Mouse (Mus musculus) stomach, postnatal 0 days (tissue): ENCODE data around the gene Slc4a4. TPM values are rescaled to one million over a fixed set of nuclear protein-coding genes. Genes with fewer than 3 reads are reported as not detected.

ENCODE experiments used
- ATAC-seq: fragments of 200-750 bp; cut with Nextera tagmentation; 2 replicates; pipeline ENCODE4 v1.8.0; 2017; ENCODE audit not compliant: low FRiP score, low TSS enrichment
- DNase-seq: peaks from one replicate; pipeline ENCODE4 v3.0.0-alpha.2; 2016; ENCODE audit warnings: low spot score
- H3K27ac ChIP-seq: fragments of 300-500 bp; sonication (generic); replicated peaks from 2 replicates; pipeline ENCODE4 v1.5.1; 2014; ENCODE audit warnings: mild to moderate bottlenecking, control low read depth
- H3K27me3 ChIP-seq: fragments of 300-500 bp; sonication (generic); 2 replicates; pipeline ENCODE4 v1.6.1; 2014; ENCODE audit warnings: low read length; ENCODE audit not compliant: control insufficient read depth, insufficient read depth
- H3K36me3 ChIP-seq: fragments of 300-500 bp; sonication (generic); 2 replicates; pipeline ENCODE4 v1.6.1; 2014; ENCODE audit warnings: low read length, mixed read lengths; ENCODE audit not compliant: control insufficient read depth, insufficient read depth
- H3K4me1 ChIP-seq: fragments of 300-500 bp; sonication (generic); replicated peaks from 2 replicates; pipeline ENCODE4 v1.6.1; 2014; ENCODE audit warnings: antibody characterized with exemption; ENCODE audit not compliant: control insufficient read depth, insufficient read depth
- H3K4me2 ChIP-seq: fragments of 300-500 bp; sonication (generic); replicated peaks from 2 replicates; pipeline ENCODE4 v1.6.1; 2014; ENCODE audit warnings: low read depth, mild to moderate bottlenecking, control low read depth, moderate library complexity
- H3K4me3 ChIP-seq: fragments of 300-500 bp; sonication (generic); 2 replicates; pipeline ENCODE4 v1.5.1; 2014; ENCODE audit warnings: low read depth, low read length, control low read depth
- H3K9ac ChIP-seq: fragments of 300-500 bp; sonication (generic); 2 replicates; pipeline ENCODE4 v1.6.1; 2014; ENCODE audit warnings: mild to moderate bottlenecking, low read length, control low read depth, mixed read lengths
- H3K9me3 ChIP-seq: fragments of 300-500 bp; sonication (generic); 2 replicates; pipeline ENCODE4 v1.6.1; 2016; ENCODE audit warnings: low read length; ENCODE audit not compliant: control insufficient read depth
- CTCF ChIP-seq: IDR thresholded peaks from 2 replicates; pipeline ENCODE4 v1.5.1; 2016; ENCODE audit warnings: antibody characterized with exemption, low read depth, mild to moderate bottlenecking, moderate library complexity
- EP300 ChIP-seq: optimal IDR thresholded peaks from 2 replicates; pipeline ENCODE3; 2016; ENCODE audit warnings: antibody characterized with exemption
- WGBS: fragments of 180-500 bp; shearing (Covaris S2); extraction: QIAGEN DNeasy Blood & Tissue Kit; methylation state at CpG from one replicate; pipeline ENCODE4 v1.1.7; 2014; 5-methylcytosine and 5-hydroxymethylcytosine counted together
- polyA plus RNA-seq: library from polyadenylated mRNA; unstranded; fragments of >200 nt; fragmentation: Nextera tagmentation; extraction: Ambion mirVana; gene quantifications from 2 replicates; pipeline ENCODE4 v1.2.1, GENCODE M21; 2015

Gene Slc4a4
- polyA plus RNA-seq, 1 experiment from 2014 or later: 6.3 TPM

DNA sequence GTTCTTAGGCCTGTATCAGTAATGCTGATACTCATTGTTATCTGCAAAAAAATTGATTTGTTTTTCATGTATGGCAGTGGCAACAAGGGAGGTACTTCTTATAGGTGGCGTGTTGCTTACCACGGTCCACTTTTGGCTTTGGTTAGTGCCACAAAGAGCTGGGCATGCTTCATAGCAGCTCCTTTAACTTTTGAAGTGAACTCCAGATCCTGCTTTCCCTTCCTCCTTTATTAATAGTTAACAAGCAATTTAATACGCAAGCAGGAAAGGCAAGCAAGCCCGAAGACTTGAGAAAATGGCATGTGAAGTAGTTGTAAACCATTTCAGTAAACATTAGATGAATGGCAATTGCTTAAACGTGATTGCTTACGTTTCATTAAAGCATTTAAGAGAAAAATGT lies 113.2 kb downstream of the Slc4a4 start:
- no peak for TF ChIP-seq EP300
- no peak for TF ChIP-seq CTCF
- no peak overlapping the region for H3K27ac ChIP-seq
- no peaks in the 10 kb centered on the region for H3K4me1 ChIP-seq
- DNase-seq: no peak
- H3K9me3 ChIP-seq: no peaks in the 10 kb centered on the region
- H3K4me2 ChIP-seq: no peak overlapping the region
- H3K9ac ChIP-seq: no peak overlapping the region
- no peak for ATAC-seq
- H3K27me3 ChIP-seq: no peaks in the 10 kb centered on the region
- no peak overlapping the region for H3K4me3 ChIP-seq
- 92% methylated on average over 6 of the region's 6 CpGs for WGBS
- H3K36me3 ChIP-seq: no peaks in the 10 kb centered on the region

GRCm38 (mm10) chr5:89000598-89000997 lies 114.0 kb downstream of the Slc4a4 start:
- H3K4me1 ChIP-seq: no peaks in the 10 kb centered on the region
- no peak overlapping the region for H3K9ac ChIP-seq
- no peak overlapping the region for H3K4me2 ChIP-seq
- H3K9me3 ChIP-seq: no peaks in the 10 kb centered on the region
- no peaks in the 10 kb centered on the region for H3K36me3 ChIP-seq
- H3K27me3 ChIP-seq: no peaks in the 10 kb centered on the region
- H3K4me3 ChIP-seq: no peak overlapping the region
- H3K27ac ChIP-seq: no peak overlapping the region
- ATAC-seq (no peak), DNase-seq (no peak)
- WGBS: 96% methylated on average over 7 of the region's 7 CpGs
- TF ChIP-seq CTCF: no peak
- TF ChIP-seq EP300: no peak

DNA sequence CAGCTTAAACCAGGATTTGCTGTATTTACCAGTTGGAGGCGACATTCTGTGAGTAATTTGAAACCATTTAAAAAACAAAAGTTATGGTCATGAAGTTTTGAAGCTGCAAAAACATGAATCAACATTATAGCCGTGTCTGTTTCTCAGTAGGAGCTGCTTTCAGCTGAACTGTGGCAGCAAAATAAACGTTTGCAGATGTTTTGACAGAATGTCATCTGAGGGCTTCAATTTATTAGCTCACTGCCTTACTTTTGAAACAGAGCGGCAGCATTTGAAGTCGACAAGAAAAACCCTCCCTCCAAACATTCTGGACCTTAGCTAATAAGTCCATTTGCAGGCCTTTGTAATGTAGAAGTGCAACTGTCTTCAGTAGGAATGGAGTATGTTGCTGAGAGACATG lies 123.5 kb downstream of the Slc4a4 start:
- WGBS: 36% methylated on average over 5 of the region's 5 CpGs
- DNase-seq (no peak), ATAC-seq (no peak)
- Histone ChIP-seq H3K9me3 (no peaks in the 10 kb centered on the region), H3K27me3 (no peaks in the 10 kb centered on the region), H3K27ac (no peak overlapping the region), H3K4me3 (no peak overlapping the region), H3K4me1 (no peaks in the 10 kb centered on the region), H3K36me3 (no peaks in the 10 kb centered on the region), H3K9ac (no peak overlapping the region), H3K4me2 (no peak overlapping the region)
- TF ChIP-seq EP300 (no peak), CTCF (no peak)

DNA sequence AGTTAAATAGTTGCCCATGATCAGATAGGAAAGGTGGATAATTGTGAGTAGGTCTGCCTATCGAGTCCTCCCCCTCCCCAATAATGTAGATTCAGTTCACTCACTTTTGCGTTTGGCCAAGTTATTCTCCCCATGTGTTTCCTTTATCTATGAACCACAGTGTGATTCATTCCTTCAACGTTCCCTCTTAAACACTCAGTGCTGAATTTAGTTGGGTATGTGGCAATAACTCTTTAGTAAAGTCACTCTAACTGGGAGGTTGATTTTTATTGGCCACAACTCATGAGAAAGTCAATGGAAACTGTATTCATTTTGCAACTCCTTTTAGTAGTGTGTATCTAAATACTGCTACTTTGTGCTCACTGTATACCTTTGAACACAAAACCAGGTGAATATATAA lies 125.8 kb downstream of the Slc4a4 start:
- Histone ChIP-seq H3K27ac (no peak overlapping the region), H3K4me1 (no peaks in the 10 kb centered on the region), H3K4me3 (no peak overlapping the region), H3K9me3 (no peaks in the 10 kb centered on the region), H3K9ac (no peak overlapping the region), H3K36me3 (no peaks in the 10 kb centered on the region), H3K4me2 (no peak overlapping the region), H3K27me3 (no peaks in the 10 kb centered on the region)
- 78% methylated on average over 3 of the region's 3 CpGs for WGBS
- TF ChIP-seq CTCF (no peak), EP300 (no peak)
- DNase-seq: no peak
- ATAC-seq: no peak

GRCm38 (mm10) chr5:89014782-89015181 lies 128.2 kb downstream of the Slc4a4 start:
- Histone ChIP-seq H3K27me3 (no peaks in the 10 kb centered on the region), H3K4me3 (no peak overlapping the region), H3K4me1 (no peaks in the 10 kb centered on the region), H3K36me3 (no peaks in the 10 kb centered on the region), H3K27ac (no peak overlapping the region), H3K4me2 (no peak overlapping the region), H3K9ac (no peak overlapping the region), H3K9me3 (no peaks in the 10 kb centered on the region)
- TF ChIP-seq CTCF (no peak), EP300 (no peak)
- WGBS: 79% methylated on average over 2 of the region's 2 CpGs
- ATAC-seq (no peak), DNase-seq (no peak)

DNA sequence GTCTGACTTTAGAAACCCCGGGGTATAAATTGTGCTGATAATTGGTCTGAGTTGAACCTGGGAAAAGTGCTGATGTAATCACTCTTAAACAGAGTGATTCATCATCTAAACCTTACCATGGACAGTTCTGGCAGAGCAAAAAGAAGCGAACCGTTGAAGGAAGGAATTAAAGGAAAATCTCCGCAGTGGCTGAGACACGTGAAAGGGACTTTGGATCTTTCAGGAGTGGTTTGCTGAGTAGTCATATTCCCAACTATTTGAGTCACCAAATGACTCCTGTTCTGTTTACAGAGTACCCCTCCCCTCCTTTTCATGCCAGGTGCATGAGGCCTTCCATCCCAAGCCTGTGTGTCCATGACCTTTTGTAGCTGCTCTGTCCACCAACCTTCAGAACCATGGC lies 129.3 kb downstream of the Slc4a4 start:
- Histone ChIP-seq H3K4me3 (no peak overlapping the region), H3K27me3 (no peaks in the 10 kb centered on the region), H3K9ac (no peak overlapping the region), H3K9me3 (no peaks in the 10 kb centered on the region), H3K36me3 (no peaks in the 10 kb centered on the region), H3K27ac (no peak overlapping the region), H3K4me2 (no peak overlapping the region), H3K4me1 (no peaks in the 10 kb centered on the region)
- TF ChIP-seq EP300 (no peak), CTCF (no peak)
- 50% methylated on average over 5 of the region's 5 CpGs for WGBS
- DNase-seq (no peak), ATAC-seq (no peak)

DNA sequence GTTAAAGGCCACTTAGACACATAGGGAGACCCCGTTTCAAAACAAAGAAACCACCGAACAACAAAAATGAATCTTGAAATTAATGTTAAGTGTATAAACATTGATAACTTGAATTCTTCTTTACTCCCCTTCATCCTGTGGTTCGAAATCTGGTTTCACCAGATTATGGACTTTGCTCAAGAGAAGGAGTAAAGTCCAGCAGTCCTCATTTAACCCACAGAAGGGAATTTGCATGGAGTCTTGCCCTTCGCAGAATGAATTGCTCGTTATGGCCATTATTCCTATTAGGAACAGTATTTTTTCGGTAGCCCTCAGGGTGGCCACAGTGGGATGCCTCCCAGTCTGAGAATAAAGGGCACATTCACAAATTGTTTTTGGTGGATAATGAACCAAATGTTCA lies 131.9 kb downstream of the Slc4a4 start:
- Histone ChIP-seq H3K4me2 (no peak overlapping the region), H3K9me3 (no peaks in the 10 kb centered on the region), H3K36me3 (no peaks in the 10 kb centered on the region), H3K9ac (no peak overlapping the region), H3K27ac (no peak overlapping the region), H3K4me1 (no peaks in the 10 kb centered on the region), H3K27me3 (no peaks in the 10 kb centered on the region), H3K4me3 (no peak overlapping the region)
- no peak for ATAC-seq
- DNase-seq: no peak
- TF ChIP-seq EP300 (no peak), CTCF (no peak)
- 83% methylated on average over 6 of the region's 6 CpGs for WGBS
